Mouse (Mus musculus): ENCODE results near the gene Cmah. TPM values are rescaled to one million over a fixed set of nuclear protein-coding genes. Genes with fewer than 3 reads are reported as not detected.

The Cmah gene
- total and polyA plus RNA-seq, 3 experiments: 1.4 to 2.2 TPM; not detected in 1

DNA sequence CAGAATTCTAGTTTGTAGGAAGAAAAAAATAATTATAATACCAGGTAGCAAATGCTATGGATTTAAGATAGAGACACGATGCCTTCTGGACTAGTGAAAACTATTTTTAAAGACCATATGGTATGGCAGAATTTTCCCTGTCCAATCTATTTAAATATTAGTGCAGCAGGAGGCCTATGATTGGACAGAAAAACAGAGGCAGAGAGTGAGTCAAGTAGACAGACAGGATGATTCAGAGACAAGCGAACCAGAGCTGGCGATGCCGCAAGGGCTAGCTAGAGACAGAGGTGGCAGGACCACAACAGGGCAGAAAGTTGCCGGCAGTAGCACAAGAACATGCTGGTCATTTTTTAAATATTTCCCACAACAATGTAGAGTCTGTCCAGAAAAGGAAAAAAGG is 126.5 kb downstream of the Cmah start:
- no peak for TF ChIP-seq MYB (IDR thresholded peaks at IDR 0.05; ENCODE audit: low read depth, low read length)
- no peak for TF ChIP-seq POLR2AphosphoS2 (IDR thresholded peaks at IDR 0.05; ENCODE audit: low read length)
- TF ChIP-seq NELFE (IDR thresholded peaks at IDR 0.05; ENCODE audit: low read depth, low read length): no peak
- no peak for TF ChIP-seq ZC3H11A (IDR thresholded peaks at IDR 0.05; ENCODE audit: low read depth, low read length)
- TF ChIP-seq UBTF (IDR thresholded peaks at IDR 0.05; ENCODE audit: borderline replicate concordance, insufficient read depth, low read depth, low read length): no peak
- no peak for TF ChIP-seq ELF1 (IDR thresholded peaks at IDR 0.05; ENCODE audit: low read depth, low read length)
- no peak for TF ChIP-seq CHD1 (IDR thresholded peaks at IDR 0.05; ENCODE audit: low read depth, low read length)
- TF ChIP-seq ZNF384 (IDR thresholded peaks at IDR 0.05; ENCODE audit: low read depth, low read length): no peak
- TF ChIP-seq SMC3 (IDR thresholded peaks at IDR 0.05; ENCODE audit: low read depth, low read length): no peak
- no peak for TF ChIP-seq TBP (IDR thresholded peaks at IDR 0.05; ENCODE audit: low read depth, low read length)
- Histone ChIP-seq H3K9me3 (replicated peaks; ENCODE audit: insufficient read depth, low read length) (no peaks in the 10 kb centered on the region), H3K4me1 (ENCODE audit: control insufficient read depth in 1 of 2, insufficient read depth in 2 of 2, low read length in 2 of 2) (peaks cover 18 to 33% of the 10 kb centered on the region in 2 experiments), H3K4me3 (ENCODE audit: control insufficient read depth in 1 of 2, insufficient read depth in 1 of 2, low read depth in 2 of 2, low read length in 2 of 2) (no peak overlapping the region), H3K9ac (ENCODE audit: control insufficient read depth, low read depth, low read length, poor library complexity, severe bottlenecking) (no peak overlapping the region), H3K27ac (ENCODE audit: control insufficient read depth, low read depth, low read length) (no peak overlapping the region), H3K79me2 (ENCODE audit: control insufficient read depth, insufficient read depth, low read length, poor library complexity) (no peaks in the 10 kb centered on the region; the same call in 1 of the 2 replicates), H3K36me3 (ENCODE audit: control insufficient read depth in 1 of 2, insufficient read depth in 2 of 2, low read length in 2 of 2) (peaks cover 0 to 27% of the 10 kb centered on the region in 2 experiments; a peak in 2 of 4 replicates), H3K27me3 (ENCODE audit: control insufficient read depth in 1 of 2, insufficient read depth in 2 of 2, low read length in 2 of 2) (no peaks in the 10 kb centered on the region)
- DNase-seq (ENCODE audit: low read depth, low spot score): no peak

GRCm38 (mm10) chr13:24456385-24456784 is 129.2 kb downstream of the Cmah start:
- no peak overlapping the region for H3K4me3 ChIP-seq (ENCODE audit: control insufficient read depth in 1 of 2, insufficient read depth in 1 of 2, low read depth in 2 of 2, low read length in 2 of 2)
- H3K9me3 ChIP-seq (replicated peaks; ENCODE audit: insufficient read depth, low read length): no peaks in the 10 kb centered on the region
- peaks cover 18 to 33% of the 10 kb centered on the region in 2 experiments for H3K4me1 ChIP-seq (ENCODE audit: control insufficient read depth in 1 of 2, insufficient read depth in 2 of 2, low read length in 2 of 2)
- peak overlapping the region; percentile 86 for H3K27ac ChIP-seq (ENCODE audit: control insufficient read depth, low read depth, low read length)
- DNase-seq (ENCODE audit: low read depth, low spot score): peak; percentile 74
- H3K36me3 ChIP-seq (ENCODE audit: control insufficient read depth in 1 of 2, insufficient read depth in 2 of 2, low read length in 2 of 2): peaks cover 0 to 27% of the 10 kb centered on the region in 2 experiments; a peak in 2 of 4 replicates
- H3K9ac ChIP-seq (ENCODE audit: control insufficient read depth, low read depth, low read length, poor library complexity, severe bottlenecking): peak overlapping the region; percentile 37
- no peaks in the 10 kb centered on the region for H3K79me2 ChIP-seq (ENCODE audit: control insufficient read depth, insufficient read depth, low read length, poor library complexity)
- H3K27me3 ChIP-seq (ENCODE audit: control insufficient read depth in 1 of 2, insufficient read depth in 2 of 2, low read length in 2 of 2): no peaks in the 10 kb centered on the region
- TF ChIP-seq TBP (IDR thresholded peaks at IDR 0.05; ENCODE audit: low read depth, low read length) (peak; percentile 56; the same call in 1 of the 2 replicates), POLR2AphosphoS5 (IDR thresholded peaks at IDR 0.05; ENCODE audit: borderline replicate concordance, low read depth, low read length) (no peak), TCF12 (IDR thresholded peaks at IDR 0.05; ENCODE audit: low read depth, low read length) (peak; percentile 76), SIN3A (IDR thresholded peaks at IDR 0.05; ENCODE audit: low read length) (peak; percentile 58; the same call in 1 of the 2 replicates), POLR2A (IDR thresholded peaks at IDR 0.05; ENCODE audit: control insufficient read depth in 1 of 2, insufficient read depth in 1 of 2, low read depth in 1 of 2, low read length in 2 of 2, poor library complexity in 1 of 2) (no peak), MYB (IDR thresholded peaks at IDR 0.05; ENCODE audit: low read depth, low read length) (peak; percentile 85), ZKSCAN1 (IDR thresholded peaks at IDR 0.05; ENCODE audit: low read depth, low read length) (no peak), TAL1 (IDR thresholded peaks at IDR 0.05; ENCODE audit: low read length) (no peak), KAT2A (conservative IDR thresholded peaks at IDR 0.05; ENCODE audit: low read depth, low read length) (no peak), POLR2AphosphoS2 (IDR thresholded peaks at IDR 0.05; ENCODE audit: low read length) (no peak), SMC3 (IDR thresholded peaks at IDR 0.05; ENCODE audit: low read depth, low read length) (no peak), USF1 (IDR thresholded peaks at IDR 0.05; ENCODE audit: low read depth, low read length) (no peak), ZC3H11A (IDR thresholded peaks at IDR 0.05; ENCODE audit: low read depth, low read length) (no peak), CTCF (IDR thresholded peaks at IDR 0.05 in 2 of 3, conservative IDR thresholded peaks at IDR 0.05 in 1 of 3; ENCODE audit: control insufficient read depth in 1 of 3, insufficient read depth in 1 of 3, low read depth in 2 of 3, low read length in 3 of 3, poor library complexity in 1 of 3, severe bottlenecking in 1 of 3) (no peak), GABPA (IDR thresholded peaks at IDR 0.05; ENCODE audit: low read depth, low read length) (no peak), RCOR1 (IDR thresholded peaks at IDR 0.05; ENCODE audit: low read depth, low read length) (peak; percentile 60; the same call in 1 of the 2 replicates), E2F4 (IDR thresholded peaks at IDR 0.05; ENCODE audit: borderline replicate concordance, low read depth, low read length) (no peak), ZNF384 (IDR thresholded peaks at IDR 0.05; ENCODE audit: low read depth, low read length) (no peak), EP300 (IDR thresholded peaks at IDR 0.05; ENCODE audit: low read depth in 1 of 2, low read length in 2 of 2) (peak; percentile 86 to 92), ZMIZ1 (IDR thresholded peaks at IDR 0.05; ENCODE audit: low read depth, low read length) (no peak), UBTF (IDR thresholded peaks at IDR 0.05; ENCODE audit: borderline replicate concordance, insufficient read depth, low read depth, low read length) (no peak), MXI1 (IDR thresholded peaks at IDR 0.05; ENCODE audit: low read depth, low read length) (no peak), MAZ (IDR thresholded peaks at IDR 0.05; ENCODE audit: low read depth, low read length) (0 out of 2 replicates have a peak, but pooled peaks have one; percentile 63), BHLHE40 (IDR thresholded peaks at IDR 0.05; ENCODE audit: borderline replicate concordance, low read depth, low read length) (peak; percentile 42; the same call in 1 of the 2 replicates), JUND (IDR thresholded peaks at IDR 0.05; ENCODE audit: low read depth, low read length) (no peak), CHD2 (IDR thresholded peaks at IDR 0.05; ENCODE audit: low read length) (no peak; the same call in 1 of the 2 replicates), CHD1 (IDR thresholded peaks at IDR 0.05; ENCODE audit: low read depth, low read length) (no peak), ELF1 (IDR thresholded peaks at IDR 0.05; ENCODE audit: low read depth, low read length) (no peak; the same call in 1 of the 2 replicates), HCFC1 (IDR thresholded peaks at IDR 0.05; ENCODE audit: low read depth, low read length) (0 out of 2 replicates have a peak, but pooled peaks have one; percentile 15)
